Mouse (Mus musculus) spleen, adult 2 months (tissue): ENCODE results near the gene Gm26620.

Experiments used
- CTCF ChIP-seq: fragments of 200-500 bp; IDR thresholded peaks from 2 replicates; pipeline ENCODE4 v1.5.1; 2011; ENCODE audit warnings: mild to moderate bottlenecking, inconsistent platforms; ENCODE audit not compliant: insufficient read depth, insufficient read length, insufficient replicate concordance; ENCODE audit errors: extremely low read depth
- POLR2A ChIP-seq: fragments of 200-500 bp; IDR thresholded peaks from 2 replicates; pipeline ENCODE4 v1.6.1; 2011; ENCODE audit warnings: low read depth, low read length, inconsistent platforms

DNA sequence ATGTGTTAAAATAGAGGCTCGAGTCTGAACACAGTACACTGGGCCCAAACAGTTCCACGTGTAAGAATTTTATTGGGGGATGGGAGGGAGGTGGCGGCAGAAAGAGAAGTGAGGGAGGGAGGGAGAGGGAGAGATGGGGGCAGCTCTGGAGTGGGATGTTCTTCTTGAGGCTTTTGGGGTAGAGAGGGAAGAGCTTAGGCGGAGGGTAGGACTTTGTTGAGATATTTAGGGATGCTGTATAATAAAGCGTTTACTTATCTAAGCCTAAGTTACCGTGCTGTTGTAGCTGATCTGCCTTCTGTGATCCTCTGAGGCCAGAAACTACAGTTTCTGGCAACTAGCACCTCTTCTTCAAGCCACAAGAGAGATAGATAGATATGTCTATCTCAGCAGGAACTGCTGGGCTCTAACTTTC, 1.2 kb downstream of the Gm26620 start:
- TF ChIP-seq POLR2A (no peak), CTCF (no peak)
